Mouse (Mus musculus): ENCODE results near the gene Psd.
A peak's percentile ranks its signal among the peaks of the same experiment; 100 is the strongest.

Psd gene

DNA sequence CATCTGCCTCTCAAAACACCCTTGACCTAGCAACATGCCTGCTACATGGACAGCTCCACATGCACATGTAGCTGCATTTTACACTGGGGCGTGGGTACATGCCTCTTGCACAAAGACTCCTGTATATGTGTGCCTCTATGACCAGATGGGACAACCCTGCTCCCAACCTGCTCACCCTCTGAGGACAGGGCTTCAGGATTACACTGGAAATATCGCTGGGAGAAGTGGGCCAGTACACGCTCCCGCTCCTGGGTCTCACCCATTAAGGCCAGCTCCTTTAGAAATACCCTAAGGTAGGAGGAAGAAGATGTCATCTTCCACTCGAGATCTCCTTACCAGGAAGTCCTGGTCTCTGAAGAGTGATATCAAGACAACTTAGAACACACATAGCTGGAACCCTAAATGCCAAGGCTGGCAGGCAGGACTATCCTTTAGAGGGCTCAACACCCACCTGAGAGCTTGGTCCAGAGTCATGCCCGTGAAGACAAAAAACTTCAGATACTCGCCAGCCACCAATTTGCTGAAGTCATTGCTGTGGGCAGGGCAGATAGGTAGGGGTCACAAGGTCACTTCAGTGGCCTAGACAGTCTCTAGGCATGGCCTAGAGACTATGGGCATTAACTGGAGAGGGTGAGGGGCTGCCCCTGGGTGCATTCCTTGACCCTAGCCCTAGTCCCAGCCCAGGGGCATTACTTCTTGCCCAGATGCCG, 6.7 kb downstream of the Psd start:
- no peak for DNase-seq (ENCODE audit: low spot score)

DNA sequence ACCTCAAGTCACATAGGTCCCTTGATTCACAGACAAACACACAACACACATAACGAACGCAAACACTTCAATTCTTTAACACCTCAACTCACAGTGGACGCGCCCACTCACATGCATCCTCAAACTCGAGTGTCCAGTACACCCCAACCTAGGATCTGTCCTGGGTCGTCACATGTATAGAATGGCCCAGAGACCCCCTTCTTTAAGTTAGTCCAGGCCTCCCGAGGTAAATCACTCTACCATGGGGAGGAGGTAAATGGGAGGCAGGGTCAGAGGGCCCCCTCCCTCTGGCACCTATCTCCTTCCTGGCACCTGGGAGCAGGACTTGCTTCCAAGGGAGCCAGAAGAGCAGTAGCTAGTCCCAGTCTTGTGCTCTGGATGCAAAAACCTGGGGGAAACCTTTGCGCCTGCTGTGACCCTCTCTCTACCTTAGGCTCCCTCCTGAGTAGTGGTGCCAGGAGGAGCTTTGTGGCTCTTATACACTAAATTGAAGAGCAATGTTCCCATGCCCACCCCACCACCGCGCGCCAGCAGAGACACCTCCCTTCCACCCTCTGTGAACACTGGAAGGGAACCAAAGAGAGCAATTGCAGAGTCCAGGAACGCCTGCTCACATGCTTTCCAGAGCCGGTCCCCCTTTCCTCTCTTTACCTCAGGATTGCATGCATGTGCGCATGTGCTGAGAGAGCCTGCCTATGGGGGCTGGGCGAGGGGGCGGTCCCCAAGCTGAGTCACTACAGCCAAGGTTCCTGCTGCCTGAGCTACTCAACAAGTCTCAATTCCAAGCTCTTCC, 8.2 kb downstream of the Psd start:
- no peak for DNase-seq (ENCODE audit: low spot score)

- peak; percentile 35 for DNase-seq (ENCODE audit: low spot score)
These were observed 8.9 kb downstream of the Psd start for GRCm38 (mm10) chr19:46318031-46318471.

GRCm38 (mm10) chr19:46317546-46317885, 9.4 kb downstream of the Psd start:
- DNase-seq (ENCODE audit: low spot score), result no peak

- DNase-seq (ENCODE audit: low spot score), result no peak
These were observed 10.0 kb downstream of the Psd start for GRCm38 (mm10) chr19:46316846-46317545.

- DNase-seq (ENCODE audit: low spot score), result no peak
These were observed 11.0 kb downstream of the Psd start for GRCm38 (mm10) chr19:46315752-46316610.

GRCm38 (mm10) chr19:46314872-46315742, 11.8 kb downstream of the Psd start:
- no peak for DNase-seq (ENCODE audit: low spot score)

DNA sequence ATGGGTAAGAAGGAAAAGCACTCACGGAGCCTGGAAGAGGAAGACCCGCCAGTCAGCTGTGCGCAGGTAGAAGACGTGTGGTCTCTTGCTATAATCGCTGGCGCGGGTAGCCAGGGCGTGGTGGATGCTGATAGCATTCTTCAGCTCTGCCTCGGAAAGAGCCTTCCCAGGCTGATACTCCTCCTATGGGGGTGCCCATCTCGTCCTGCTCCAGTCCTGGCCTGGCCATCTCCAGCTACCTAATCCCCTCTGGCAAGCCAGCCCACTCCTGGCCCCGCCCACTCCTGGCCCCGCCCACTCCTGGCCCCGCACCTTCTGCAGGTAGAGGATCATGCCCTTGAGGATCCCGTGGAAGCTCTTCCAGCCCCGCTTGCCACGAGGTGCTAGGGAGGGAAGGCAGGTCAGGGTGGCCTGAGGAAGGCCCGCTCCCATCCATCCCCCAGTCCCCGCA, 12.8 kb downstream of the Psd start:
- no peak for DNase-seq (ENCODE audit: low spot score)

DNA sequence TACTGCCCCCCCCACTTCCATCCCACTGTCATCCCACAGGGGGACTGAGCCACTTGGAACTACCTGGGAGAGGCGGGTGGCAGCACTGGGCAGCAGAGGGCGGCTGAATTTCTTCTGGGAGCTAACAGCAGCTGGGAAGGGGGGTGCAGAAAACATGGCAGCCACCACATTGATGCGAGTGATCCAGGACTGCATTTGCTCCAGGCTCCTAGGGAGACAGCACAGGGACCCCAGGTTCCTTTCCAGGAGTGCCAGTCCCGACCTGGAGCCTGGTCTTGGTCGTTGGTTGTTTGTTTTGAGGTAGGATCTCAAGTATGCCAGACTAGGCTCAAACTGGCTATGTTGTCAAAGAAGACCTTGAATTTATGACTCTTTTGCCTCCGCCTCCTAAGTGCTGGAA, 13.4 kb downstream of the Psd start:
- DNase-seq (ENCODE audit: low spot score), result no peak

- DNase-seq (ENCODE audit: low spot score), result no peak
These were observed 13.8 kb downstream of the Psd start for GRCm38 (mm10) chr19:46313116-46313515.

DNA sequence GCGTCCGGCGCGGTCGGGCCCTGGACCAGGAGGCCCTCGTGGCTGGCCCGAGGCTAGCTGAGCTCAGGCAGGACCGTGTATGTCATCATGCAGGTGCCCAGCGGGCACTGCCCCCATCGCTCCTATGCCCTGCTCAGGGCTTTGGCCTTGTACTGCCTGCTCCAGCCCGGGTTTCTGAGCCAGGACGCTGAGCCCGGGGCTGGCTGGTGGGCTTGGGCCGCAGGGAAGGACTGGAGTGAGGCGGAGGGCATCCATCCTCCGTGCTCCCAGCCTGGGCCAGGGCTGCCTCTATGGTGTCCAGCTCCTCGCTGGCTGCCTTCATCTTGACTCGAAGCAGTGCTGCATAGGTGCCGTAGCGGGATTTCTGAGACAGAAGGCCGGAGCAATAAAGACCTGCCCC, 14.4 kb downstream of the Psd start:
- DNase-seq (ENCODE audit: low spot score), result no peak

GRCm38 (mm10) chr19:46311341-46311740, 15.6 kb downstream of the Psd start:
- no peak for DNase-seq (ENCODE audit: low spot score)

- DNase-seq (ENCODE audit: low spot score), result no peak
These were observed 16.6 kb downstream of the Psd start for GRCm38 (mm10) chr19:46310312-46310865.

DNA sequence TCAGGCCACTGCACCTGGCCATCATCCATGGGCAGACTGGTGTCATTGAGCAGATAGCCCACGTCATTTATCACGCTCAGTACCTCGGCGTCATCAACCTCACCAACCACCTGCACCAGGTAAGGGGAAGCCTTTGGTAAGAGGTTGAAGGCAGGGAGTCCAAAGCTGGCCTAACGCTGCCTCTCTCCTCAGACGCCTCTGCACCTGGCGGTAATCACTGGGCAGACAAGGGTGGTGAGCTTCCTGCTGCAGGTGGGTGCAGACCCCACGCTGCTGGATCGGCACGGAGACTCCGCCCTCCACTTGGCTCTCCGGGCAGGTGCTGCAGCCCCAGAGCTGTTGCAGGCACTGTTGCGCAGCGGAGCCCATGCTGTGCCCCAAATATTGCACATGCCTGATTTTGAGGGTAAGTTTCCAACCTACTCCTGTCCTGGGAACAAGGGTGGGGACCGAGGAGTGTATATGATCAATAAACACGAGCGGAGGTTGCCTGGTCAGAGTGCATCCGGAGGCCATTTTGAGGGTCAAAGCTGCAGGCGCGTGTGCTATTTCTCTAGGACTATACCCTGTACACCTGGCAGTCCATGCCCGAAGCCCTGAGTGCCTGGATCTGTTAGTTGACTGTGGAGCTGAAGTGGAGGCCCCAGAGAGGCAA, 17.2 kb downstream of the Psd start:
- no peak for DNase-seq (ENCODE audit: low spot score)

DNA sequence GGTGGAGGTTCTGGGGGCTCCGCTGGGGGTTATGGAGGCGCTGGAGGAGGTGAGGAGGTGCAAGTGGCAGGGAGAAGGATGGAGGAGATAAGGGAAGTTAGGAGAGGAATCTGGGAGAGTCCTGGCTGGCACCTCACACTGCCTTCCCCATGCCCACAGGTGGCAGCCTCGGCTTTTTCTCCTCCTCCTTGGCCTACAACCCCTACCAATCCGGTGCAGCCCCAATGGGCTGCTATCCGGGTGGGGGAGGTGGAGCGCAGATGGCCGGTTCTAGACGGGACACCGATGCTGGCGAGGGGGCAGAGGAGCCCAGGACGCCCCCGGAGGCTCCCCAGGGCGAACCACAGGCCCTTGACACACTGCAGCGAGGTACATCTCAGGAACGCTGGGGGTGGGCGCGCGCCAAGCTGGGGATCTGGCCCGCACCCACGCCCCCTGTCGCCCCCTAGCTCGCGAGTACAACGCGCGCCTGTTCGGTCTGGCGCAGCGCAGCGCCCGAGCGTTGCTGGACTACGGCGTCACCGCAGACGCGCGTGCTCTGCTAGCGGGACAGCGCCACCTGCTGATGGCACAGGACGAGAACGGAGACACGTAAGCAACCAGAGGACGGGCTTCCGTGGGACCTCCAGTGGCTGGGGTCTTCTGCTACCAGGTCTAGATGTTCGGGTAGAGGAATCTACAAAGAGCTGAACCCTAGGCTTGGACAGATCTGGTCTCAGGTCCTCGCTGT, 18.1 kb downstream of the Psd start:
- DNase-seq (ENCODE audit: low spot score), result no peak

- DNase-seq (ENCODE audit: low spot score), result no peak
These were observed 18.7 kb downstream of the Psd start for GRCm38 (mm10) chr19:46308303-46308702.

GRCm38 (mm10) chr19:46307781-46308180, 19.2 kb downstream of the Psd start:
- DNase-seq (ENCODE audit: low spot score), result no peak

DNA sequence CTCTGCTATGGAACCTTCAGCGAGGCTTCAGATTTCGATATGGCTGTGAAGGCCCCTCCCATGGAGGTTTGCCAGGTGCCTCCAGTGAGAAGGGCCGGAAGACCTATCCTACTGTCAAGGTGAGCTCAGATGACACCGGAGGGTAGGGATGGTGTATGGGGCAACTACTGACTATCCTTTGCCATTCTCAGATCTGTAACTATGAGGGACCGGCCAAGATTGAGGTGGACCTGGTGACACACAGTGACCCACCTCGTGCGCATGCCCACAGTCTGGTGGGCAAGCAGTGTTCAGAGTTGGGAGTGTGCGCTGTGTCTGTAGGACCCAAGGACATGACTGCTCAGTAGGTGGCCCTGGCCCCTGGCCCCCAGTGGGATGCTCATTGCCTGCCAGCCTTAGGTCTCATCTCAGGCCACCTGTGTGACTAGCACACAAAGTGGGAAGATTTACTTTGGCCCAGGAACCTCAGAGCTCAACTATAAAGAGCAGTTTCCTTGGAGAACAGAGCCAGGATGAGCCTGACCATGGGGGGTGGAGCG, 20.1 kb downstream of the Psd start:
- DNase-seq (ENCODE audit: low spot score), result no peak

DNA sequence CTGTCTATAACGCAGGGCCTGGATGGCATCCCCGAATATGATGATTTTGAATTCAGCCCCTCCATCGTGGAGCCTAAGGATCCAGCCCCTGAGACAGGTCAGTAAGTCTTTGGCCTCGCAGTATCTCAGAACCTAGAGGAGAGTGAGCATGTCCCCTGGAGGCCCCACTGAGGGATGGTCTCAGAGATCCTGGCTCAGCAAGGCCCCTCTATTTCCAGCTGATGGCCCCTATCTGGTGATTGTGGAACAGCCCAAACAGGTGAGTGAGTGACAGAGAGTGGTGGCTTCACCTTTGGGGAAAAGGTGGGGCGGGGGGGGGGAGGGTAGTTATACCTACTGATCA, 20.7 kb downstream of the Psd start:
- DNase-seq (ENCODE audit: low spot score), result no peak
